Mouse (Mus musculus): ENCODE data around the gene Tas2r137. TPM values are rescaled to one million over a fixed set of nuclear protein-coding genes. Genes with fewer than 3 reads are reported as not detected.
A peak's percentile ranks its signal among the peaks of the same experiment; 100 is the strongest.

Gene Tas2r137
- polyA plus RNA-seq, 1 experiment from 2014 or later: not detected

DNA sequence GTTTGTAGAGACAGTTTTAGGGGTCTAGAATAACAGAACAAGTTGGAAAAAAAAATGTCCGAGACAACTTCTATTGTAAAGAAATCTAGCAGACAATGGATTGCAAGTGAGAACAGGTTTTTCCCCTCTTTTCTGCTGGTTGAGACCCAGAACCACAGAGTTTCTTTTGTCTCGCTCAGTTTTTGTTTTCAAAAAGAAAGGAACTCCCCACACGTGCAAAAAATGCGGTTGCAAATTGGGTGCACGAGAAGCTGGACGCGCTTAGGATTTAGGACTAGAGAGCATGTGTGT lies 19.4 kb upstream of the Tas2r137 start:
- H3K4me3 ChIP-seq (ENCODE audit: low read depth, low read length): peak overlapping the region; percentile 75
- H3K9me3 ChIP-seq (ENCODE audit: control insufficient read depth, low read length): no peaks in the 10 kb centered on the region
- H3K4me1 ChIP-seq (ENCODE audit: control insufficient read depth, insufficient read depth, low read length): peaks cover 4% of the 10 kb centered on the region; the same call in 1 of the 2 replicates
- 2% methylated on average over 7 of the region's 7 CpGs for WGBS
- peak; percentile 14; the same call in 1 of the 2 replicates for ATAC-seq (ENCODE audit: insufficient read depth, low FRiP score, low TSS enrichment)
- H3K27me3 ChIP-seq (ENCODE audit: control insufficient read depth, insufficient read depth, low read length): no peaks in the 10 kb centered on the region
- peaks cover 1% of the 10 kb centered on the region for H3K36me3 ChIP-seq (ENCODE audit: control insufficient read depth, insufficient read depth, low read length)
- DNase-seq (ENCODE audit: low spot score): no peak
- H3K4me2 ChIP-seq (ENCODE audit: low read depth): peak overlapping the region; percentile 73
- H3K9ac ChIP-seq (ENCODE audit: low read length): peak overlapping the region; percentile 97
- H3K27ac ChIP-seq (ENCODE audit: low read depth, low read length): peak overlapping the region; percentile 93

DNA sequence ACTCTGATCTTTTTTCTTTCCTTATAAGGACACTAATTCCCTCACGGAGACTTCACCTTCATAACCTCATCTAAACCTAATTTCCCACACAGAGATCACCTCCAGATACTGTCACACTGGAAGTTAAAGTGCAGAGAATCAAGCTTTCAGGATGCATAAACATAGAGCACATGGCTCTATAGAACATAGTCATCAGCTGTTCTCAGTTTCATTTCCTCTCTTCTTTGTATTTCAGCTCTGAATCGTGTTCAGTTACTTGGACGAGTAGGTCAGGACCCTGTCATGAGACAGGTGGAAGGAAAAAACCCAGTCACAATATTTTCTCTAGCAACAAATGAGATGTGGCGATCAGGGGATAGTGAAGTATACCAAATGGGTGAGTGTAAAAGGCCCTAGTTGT lies 14.9 kb upstream of the Tas2r137 start:
- Histone ChIP-seq H3K36me3 (ENCODE audit: control insufficient read depth, insufficient read depth, low read length) (peaks cover 12% of the 10 kb centered on the region), H3K9ac (ENCODE audit: low read length) (no peak overlapping the region), H3K27me3 (ENCODE audit: control insufficient read depth, insufficient read depth, low read length) (no peaks in the 10 kb centered on the region), H3K4me3 (ENCODE audit: low read depth, low read length) (no peak overlapping the region), H3K4me1 (ENCODE audit: control insufficient read depth, insufficient read depth, low read length) (peaks cover 4% of the 10 kb centered on the region; the same call in 1 of the 2 replicates), H3K9me3 (ENCODE audit: control insufficient read depth, low read length) (no peaks in the 10 kb centered on the region), H3K4me2 (ENCODE audit: low read depth) (no peak overlapping the region), H3K27ac (ENCODE audit: low read depth, low read length) (no peak overlapping the region)
- DNase-seq (ENCODE audit: low spot score) (no peak), ATAC-seq (ENCODE audit: insufficient read depth, low FRiP score, low TSS enrichment) (no peak)
- WGBS: 93% methylated on average over 4 of the region's 4 CpGs

DNA sequence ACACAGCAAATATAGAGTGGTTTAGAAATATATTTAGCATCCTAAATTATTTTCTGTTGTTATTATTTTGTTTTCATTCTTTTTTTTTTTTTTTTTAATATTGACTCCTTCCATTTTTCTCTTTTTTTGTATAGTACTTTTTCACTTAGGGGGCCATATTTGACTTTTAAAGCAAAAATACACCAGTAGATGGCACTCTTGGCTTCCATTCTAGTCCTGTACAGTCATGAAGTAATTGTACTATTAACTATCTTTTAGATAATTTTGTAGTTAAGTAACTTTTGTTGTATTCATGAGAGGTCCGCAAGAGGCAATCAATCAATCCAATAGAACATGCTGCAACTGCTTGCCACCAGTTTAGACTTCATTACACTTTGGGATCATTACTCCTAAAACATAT lies 11.3 kb upstream of the Tas2r137 start:
- 93% methylated on average over 1 of the region's 1 CpGs for WGBS
- Histone ChIP-seq H3K36me3 (ENCODE audit: control insufficient read depth, insufficient read depth, low read length) (peaks cover 16% of the 10 kb centered on the region), H3K27me3 (ENCODE audit: control insufficient read depth, insufficient read depth, low read length) (no peaks in the 10 kb centered on the region), H3K4me3 (ENCODE audit: low read depth, low read length) (no peak overlapping the region), H3K4me2 (ENCODE audit: low read depth) (no peak overlapping the region), H3K27ac (ENCODE audit: low read depth, low read length) (no peak overlapping the region), H3K9ac (ENCODE audit: low read length) (no peak overlapping the region), H3K4me1 (ENCODE audit: control insufficient read depth, insufficient read depth, low read length) (no peaks in the 10 kb centered on the region), H3K9me3 (ENCODE audit: control insufficient read depth, low read length) (no peaks in the 10 kb centered on the region)
- no peak for ATAC-seq (ENCODE audit: insufficient read depth, low FRiP score, low TSS enrichment)
- no peak for DNase-seq (ENCODE audit: low spot score)

DNA sequence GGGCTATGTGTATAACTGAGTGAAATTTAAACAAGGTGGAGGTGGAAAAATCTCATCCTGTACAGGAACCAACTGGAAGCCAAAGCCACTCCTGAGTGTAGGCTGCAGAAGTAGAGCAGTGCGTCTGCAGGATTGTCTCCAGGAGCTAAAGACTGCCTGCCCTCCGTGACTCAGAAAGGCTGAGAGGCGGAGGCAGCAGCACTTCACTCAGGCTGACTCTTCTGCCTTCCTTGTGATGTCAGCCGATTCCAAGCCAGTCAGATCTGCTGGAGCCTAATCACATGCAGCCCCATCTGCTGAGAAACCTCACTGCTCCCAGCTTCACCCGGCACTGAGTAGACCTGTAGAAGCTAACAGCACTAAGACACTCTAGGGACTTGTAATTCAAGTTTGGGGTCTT lies 8.7 kb upstream of the Tas2r137 start:
- WGBS: 92% methylated on average over 5 of the region's 5 CpGs
- no peak overlapping the region for H3K4me3 ChIP-seq (ENCODE audit: low read depth, low read length)
- peaks cover 11% of the 10 kb centered on the region for H3K36me3 ChIP-seq (ENCODE audit: control insufficient read depth, insufficient read depth, low read length)
- H3K27ac ChIP-seq (ENCODE audit: low read depth, low read length): no peak overlapping the region
- H3K27me3 ChIP-seq (ENCODE audit: control insufficient read depth, insufficient read depth, low read length): no peaks in the 10 kb centered on the region
- no peak overlapping the region for H3K4me2 ChIP-seq (ENCODE audit: low read depth)
- DNase-seq (ENCODE audit: low spot score) (no peak), ATAC-seq (ENCODE audit: insufficient read depth, low FRiP score, low TSS enrichment) (no peak)
- H3K9ac ChIP-seq (ENCODE audit: low read length): no peak overlapping the region
- no peaks in the 10 kb centered on the region for H3K4me1 ChIP-seq (ENCODE audit: control insufficient read depth, insufficient read depth, low read length)
- H3K9me3 ChIP-seq (ENCODE audit: control insufficient read depth, low read length): no peaks in the 10 kb centered on the region

DNA sequence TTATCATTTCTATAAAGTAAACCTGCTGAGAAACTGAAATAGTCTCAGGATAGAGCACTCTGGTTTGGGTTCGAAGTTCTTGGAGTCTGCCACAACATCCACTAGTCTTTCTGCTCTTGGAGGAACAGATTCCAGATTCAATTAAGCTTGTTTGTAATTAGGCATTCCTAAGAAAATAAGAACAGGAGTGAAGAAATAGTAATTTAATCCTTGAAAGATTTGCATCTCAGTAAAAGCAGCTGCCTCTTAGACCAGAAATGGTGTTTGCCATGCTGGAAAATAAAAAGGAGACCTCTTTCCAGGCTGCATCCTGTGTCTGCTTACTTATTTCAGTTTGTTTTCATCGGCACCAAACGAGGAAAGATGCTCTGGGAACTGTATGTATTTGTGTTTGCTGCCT lies 2.2 kb downstream of the Tas2r137 start, which contains the start of gene Tas2r108:
Gene Tas2r108, plus strand, starts transcription at position 301 of the 400 bp plus-strand sequence.
- no peak within 1 kb of the TSS for H3K9ac ChIP-seq (ENCODE audit: low read length)
- H3K9me3 ChIP-seq (ENCODE audit: control insufficient read depth, low read length): no peaks in the 10 kb centered on the region
- no peak within 1 kb of the TSS for H3K27ac ChIP-seq (ENCODE audit: low read depth, low read length)
- no peak within 1 kb of the TSS for H3K4me2 ChIP-seq (ENCODE audit: low read depth)
- 86% methylated on average over 3 of the region's 3 CpGs for WGBS
- H3K27me3 ChIP-seq (ENCODE audit: control insufficient read depth, insufficient read depth, low read length): no peaks in the 10 kb centered on the region
- no peaks in the 10 kb centered on the region for H3K36me3 ChIP-seq (ENCODE audit: control insufficient read depth, insufficient read depth, low read length)
- no peak within 1 kb of the TSS for H3K4me3 ChIP-seq (ENCODE audit: low read depth, low read length)
- DNase-seq (ENCODE audit: low spot score) (no peak), ATAC-seq (ENCODE audit: insufficient read depth, low FRiP score, low TSS enrichment) (no peak)
- H3K4me1 ChIP-seq (ENCODE audit: control insufficient read depth, insufficient read depth, low read length): no peaks in the 10 kb centered on the region

DNA sequence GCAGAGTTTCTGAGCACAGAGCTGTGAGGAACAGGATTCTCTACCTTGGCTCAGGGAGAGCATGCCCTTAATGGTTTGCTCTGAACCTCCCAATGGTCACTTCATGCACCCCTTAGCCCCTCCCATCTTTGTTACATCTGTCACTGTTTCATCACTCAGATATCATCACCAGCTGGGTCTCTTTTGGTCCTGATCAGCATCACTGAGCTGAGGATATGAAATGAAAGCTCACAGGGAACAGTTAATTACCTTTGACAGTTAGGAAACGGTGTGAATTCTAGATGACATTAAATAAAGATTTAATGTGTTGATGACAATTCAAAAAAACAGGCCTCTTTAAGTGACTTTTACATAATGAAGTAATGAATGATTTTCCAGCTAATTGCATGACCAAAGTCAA lies 28.4 kb downstream of the Tas2r137 start, which contains the start of gene Prss37:
Gene Prss37, minus strand, starts transcription at position 101 of the 400 bp plus-strand sequence.
- ATAC-seq (ENCODE audit: insufficient read depth, low FRiP score, low TSS enrichment) (no peak), DNase-seq (ENCODE audit: low spot score) (no peak)
- WGBS: 74% methylated on average over 1 of the region's 1 CpGs
- no peak within 1 kb of the TSS for H3K4me3 ChIP-seq (ENCODE audit: low read depth, low read length)
- H3K9ac ChIP-seq (ENCODE audit: low read length): no peak within 1 kb of the TSS
- no peaks in the 10 kb centered on the region for H3K9me3 ChIP-seq (ENCODE audit: control insufficient read depth, low read length)
- no peaks in the 10 kb centered on the region for H3K36me3 ChIP-seq (ENCODE audit: control insufficient read depth, insufficient read depth, low read length)
- no peaks in the 10 kb centered on the region for H3K27me3 ChIP-seq (ENCODE audit: control insufficient read depth, insufficient read depth, low read length)
- no peaks in the 10 kb centered on the region for H3K4me1 ChIP-seq (ENCODE audit: control insufficient read depth, insufficient read depth, low read length)
- no peak within 1 kb of the TSS for H3K27ac ChIP-seq (ENCODE audit: low read depth, low read length)
- no peak within 1 kb of the TSS for H3K4me2 ChIP-seq (ENCODE audit: low read depth)

Other genes starting within 250 kb of the Tas2r137 start
- gene Agk, start 166.1 kb upstream of the Tas2r137 start, polyA plus RNA-seq (2014; fragmentation: Nextera tagmentation; extraction: Ambion mirVana): 42.3 and 44.0 TPM in 2 replicates
- gene E330009J07Rik, start 55.1 kb upstream of the Tas2r137 start, polyA plus RNA-seq (2014; fragmentation: Nextera tagmentation; extraction: Ambion mirVana): 15.6 and 15.7 TPM in 2 replicates
- gene Wee2, start 52.1 kb upstream of the Tas2r137 start, polyA plus RNA-seq (2014; fragmentation: Nextera tagmentation; extraction: Ambion mirVana): 0.08 and 0.16 TPM in 2 replicates
- 149 and 156 TPM in 2 replicates for gene Ssbp1, start 19.9 kb upstream of the Tas2r137 start, polyA plus RNA-seq (2014; fragmentation: Nextera tagmentation; extraction: Ambion mirVana)
- gene Tas2r108, start 2.3 kb downstream of the Tas2r137 start, polyA plus RNA-seq (2014; fragmentation: Nextera tagmentation; extraction: Ambion mirVana): not detected in 2 replicates
- gene Prss37, start 28.3 kb downstream of the Tas2r137 start, polyA plus RNA-seq (2014; fragmentation: Nextera tagmentation; extraction: Ambion mirVana): not detected in 2 replicates
- not detected in 2 replicates for gene Olfr461, start 63.8 kb downstream of the Tas2r137 start, polyA plus RNA-seq (2014; fragmentation: Nextera tagmentation; extraction: Ambion mirVana)
- not detected in 2 replicates for gene Olfr460, start 78.3 kb downstream of the Tas2r137 start, polyA plus RNA-seq (2014; fragmentation: Nextera tagmentation; extraction: Ambion mirVana)
- gene Clec5a, start 94.6 kb downstream of the Tas2r137 start, polyA plus RNA-seq (2014; fragmentation: Nextera tagmentation; extraction: Ambion mirVana): 0.18 and 0.41 TPM in 2 replicates
- gene Tas2r138, start 122.1 kb downstream of the Tas2r137 start, polyA plus RNA-seq (2014; fragmentation: Nextera tagmentation; extraction: Ambion mirVana): not detected in 2 replicates
- 0.08 and 0.13 TPM in 2 replicates for gene Mgam, start 137.6 kb downstream of the Tas2r137 start, polyA plus RNA-seq (2014; fragmentation: Nextera tagmentation; extraction: Ambion mirVana)